Mouse (Mus musculus) lung, embryonic 15.5 days (tissue): Measurements from ENCODE around the gene Nars2. TPM values are rescaled to one million over a fixed set of nuclear protein-coding genes. Genes with fewer than 3 reads are reported as not detected.

ENCODE experiments used
- ATAC-seq: fragments of 200-750 bp; cut with Nextera tagmentation; 2 replicates; pipeline ENCODE4 v1.8.0; 2017; ENCODE audit warnings: moderate number of reproducible peaks, borderline replicate concordance; ENCODE audit not compliant: low FRiP score, low TSS enrichment; ENCODE audit errors: extremely low read depth
- H3K27ac ChIP-seq: fragments of 300-500 bp; sonication (generic); 2 replicates; pipeline ENCODE4 v1.5.1; 2015; ENCODE audit warnings: moderate library complexity, mild to moderate bottlenecking, inconsistent platforms
- H3K27me3 ChIP-seq: fragments of 300-500 bp; sonication (generic); 2 replicates; pipeline ENCODE4 v1.6.1; 2015; ENCODE audit warnings: inconsistent platforms
- H3K36me3 ChIP-seq: fragments of 300-500 bp; sonication (generic); 2 replicates; pipeline ENCODE4 v1.6.1; 2015; ENCODE audit warnings: inconsistent platforms
- H3K4me1 ChIP-seq: fragments of 300-500 bp; sonication (generic); 2 replicates; pipeline ENCODE4 v1.6.1; 2015; ENCODE audit warnings: inconsistent platforms
- H3K4me2 ChIP-seq: fragments of 300-500 bp; sonication (generic); 2 replicates; pipeline ENCODE4 v1.6.1; 2015; ENCODE audit warnings: inconsistent platforms, mild to moderate bottlenecking, moderate library complexity
- H3K4me3 ChIP-seq: fragments of 300-500 bp; sonication (generic); 2 replicates; pipeline ENCODE4 v1.5.1; 2015; ENCODE audit warnings: mild to moderate bottlenecking, inconsistent platforms
- H3K9ac ChIP-seq: fragments of 300-500 bp; sonication (generic); 2 replicates; pipeline ENCODE4 v1.6.1; 2015; ENCODE audit warnings: inconsistent platforms
- H3K9me3 ChIP-seq: fragments of 300-500 bp; sonication (generic); 2 replicates; pipeline ENCODE4 v1.6.1; 2016; ENCODE audit warnings: inconsistent platforms
- WGBS: fragments of 180-500 bp; shearing (Covaris S2); methylation state at CpG from one replicate; pipeline ENCODE4 v1.1.7; 2015; 5-methylcytosine and 5-hydroxymethylcytosine counted together
- polyA plus RNA-seq: library from polyadenylated mRNA; unstranded; fragments of >200 nt; fragmentation: Nextera tagmentation; extraction: Ambion mirVana; gene quantifications from 2 replicates; pipeline ENCODE4 v1.2.1, GENCODE M21; 2015

Nars2 gene
- polyA plus RNA-seq, result 20.0 and 20.8 TPM in 2 replicates

DNA sequence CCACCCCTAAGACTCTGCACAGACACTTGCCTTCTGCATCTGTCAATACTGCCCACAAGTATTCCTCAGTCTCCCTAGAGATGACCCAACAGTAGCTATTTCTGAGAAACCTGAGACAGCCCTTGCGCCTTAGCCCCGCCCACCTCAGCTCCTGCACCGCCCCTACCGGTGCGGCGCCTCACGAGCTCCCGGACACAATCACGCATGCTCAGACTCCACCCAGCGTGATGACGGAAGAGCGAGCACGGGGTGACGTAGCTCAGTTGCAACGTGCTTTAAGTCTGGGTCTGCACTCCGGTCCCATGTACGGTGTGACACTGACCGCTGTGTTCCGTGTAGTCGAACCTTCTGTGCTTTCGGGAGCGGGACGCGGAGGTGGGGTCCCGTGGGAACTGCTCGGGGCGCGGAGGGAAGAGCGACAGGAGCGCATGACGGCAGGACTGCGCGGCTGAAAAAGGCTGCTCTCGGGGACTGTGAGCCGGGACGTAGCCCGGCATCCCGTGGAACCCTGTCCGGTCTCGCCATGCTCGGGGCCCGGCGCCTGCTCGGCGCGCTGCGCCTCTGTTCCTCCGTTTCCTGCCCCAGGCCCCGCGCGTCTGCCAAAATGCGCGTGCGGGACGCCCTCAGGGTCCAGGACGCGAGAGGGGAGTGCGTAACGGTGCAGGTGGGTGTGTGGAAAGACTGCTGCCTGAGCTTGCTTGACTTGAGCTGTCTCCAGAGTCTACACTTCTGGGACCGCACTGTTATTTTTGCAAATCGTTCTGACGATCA lies at the start of gene Nars2:
Nars2 (plus strand) TSS at position 225 of the 771 bp plus-strand sequence.
- H3K27me3 ChIP-seq, result no peaks in the 10 kb centered on the region
- ATAC-seq, result peak; percentile 100
- no peaks in the 10 kb centered on the region for H3K9me3 ChIP-seq
- H3K4me1 ChIP-seq, result peaks cover 17% of the 10 kb centered on the region
- no peaks in the 10 kb centered on the region for H3K36me3 ChIP-seq
- peak within 1 kb of the TSS; percentile 69 for H3K9ac ChIP-seq
- peak within 1 kb of the TSS; percentile 80 for H3K4me2 ChIP-seq
- peak within 1 kb of the TSS; percentile 62 for H3K4me3 ChIP-seq
- peak within 1 kb of the TSS; percentile 80 for H3K27ac ChIP-seq
- under 1% methylated on average over 62 of the region's 62 CpGs for WGBS

DNA sequence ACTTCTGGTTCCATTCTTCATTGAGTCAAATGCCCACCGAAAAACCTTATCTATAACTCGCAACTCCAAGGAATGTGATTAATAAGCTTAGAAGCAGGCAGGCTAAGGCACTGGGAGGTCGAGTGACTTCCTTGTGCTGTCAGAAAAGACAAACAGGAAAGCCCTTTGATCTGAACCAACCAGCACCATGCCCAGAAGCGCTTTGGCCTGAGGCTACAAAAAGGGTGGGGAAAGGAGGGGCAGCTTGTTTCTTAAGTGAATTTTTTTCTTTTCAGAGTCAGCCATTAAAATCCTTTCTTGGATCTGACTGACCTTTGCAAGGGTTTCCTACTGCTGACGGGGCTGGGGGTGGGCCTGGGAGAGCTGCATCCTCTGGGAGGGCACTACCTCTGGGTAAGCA lies 49.1 kb upstream of the Nars2 start:
- no peak overlapping the region for H3K4me2 ChIP-seq
- peak overlapping the region; percentile 26; the same call in 1 of the 2 replicates for H3K27ac ChIP-seq
- H3K27me3 ChIP-seq, result no peaks in the 10 kb centered on the region
- no peak for ATAC-seq
- H3K9ac ChIP-seq, result no peak overlapping the region
- H3K4me1 ChIP-seq, result peaks cover 32% of the 10 kb centered on the region
- no peak overlapping the region for H3K4me3 ChIP-seq
- peaks cover 8% of the 10 kb centered on the region; the same call in 1 of the 2 replicates for H3K36me3 ChIP-seq
- no peaks in the 10 kb centered on the region for H3K9me3 ChIP-seq
- WGBS, result 15% methylated on average over 5 of the region's 5 CpGs

DNA sequence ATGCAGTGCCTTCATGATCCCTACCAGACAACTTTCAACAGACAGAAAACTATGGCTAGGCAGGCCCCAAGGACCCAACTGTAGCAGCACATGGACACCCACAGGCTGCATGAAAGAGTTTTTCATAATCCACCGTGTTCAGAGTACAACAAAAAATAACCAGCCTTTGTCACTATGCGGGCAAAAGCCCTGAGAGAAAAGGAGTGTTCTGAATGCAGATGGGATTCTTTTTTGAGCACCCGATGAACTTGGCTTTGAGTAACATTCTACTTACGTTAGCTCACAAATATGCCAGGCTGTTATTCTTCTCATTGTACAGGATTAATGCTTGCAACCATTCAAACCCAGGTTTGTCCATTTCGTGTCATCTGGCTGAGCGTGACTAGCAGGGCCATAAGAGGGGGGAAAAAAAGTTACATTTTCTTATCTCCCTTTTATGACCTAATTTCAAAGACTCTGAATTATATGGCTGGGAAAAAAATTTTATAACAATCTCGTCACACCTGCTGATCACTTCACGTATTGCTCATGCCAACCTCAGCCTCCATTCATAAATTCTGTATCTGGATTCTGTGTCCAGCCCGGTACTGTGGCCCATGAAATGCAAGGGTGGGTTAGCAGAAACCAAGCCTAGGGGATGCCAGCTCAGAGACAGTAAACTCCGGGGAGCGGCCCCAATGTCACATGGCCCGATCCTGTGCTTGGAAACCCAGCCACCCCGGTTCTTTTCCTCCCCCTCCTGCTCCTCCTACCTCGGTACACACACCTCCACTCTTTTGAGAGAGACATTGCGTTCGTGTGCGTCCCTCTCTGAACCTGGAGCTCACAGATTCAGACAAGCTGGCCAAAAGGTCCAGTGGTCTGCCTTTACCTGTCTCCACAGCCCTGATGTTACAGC lies 48.0 kb upstream of the Nars2 start:
- no peak overlapping the region for H3K9ac ChIP-seq
- H3K4me1 ChIP-seq, result peaks cover 29% of the 10 kb centered on the region
- no peak overlapping the region for H3K4me2 ChIP-seq
- H3K27ac ChIP-seq, result no peak overlapping the region
- H3K27me3 ChIP-seq, result no peaks in the 10 kb centered on the region
- WGBS, result 79% methylated on average over 17 of the region's 17 CpGs
- H3K4me3 ChIP-seq, result no peak overlapping the region
- no peaks in the 10 kb centered on the region for H3K9me3 ChIP-seq
- ATAC-seq, result no peak
- H3K36me3 ChIP-seq, result peaks cover 8% of the 10 kb centered on the region; the same call in 1 of the 2 replicates

DNA sequence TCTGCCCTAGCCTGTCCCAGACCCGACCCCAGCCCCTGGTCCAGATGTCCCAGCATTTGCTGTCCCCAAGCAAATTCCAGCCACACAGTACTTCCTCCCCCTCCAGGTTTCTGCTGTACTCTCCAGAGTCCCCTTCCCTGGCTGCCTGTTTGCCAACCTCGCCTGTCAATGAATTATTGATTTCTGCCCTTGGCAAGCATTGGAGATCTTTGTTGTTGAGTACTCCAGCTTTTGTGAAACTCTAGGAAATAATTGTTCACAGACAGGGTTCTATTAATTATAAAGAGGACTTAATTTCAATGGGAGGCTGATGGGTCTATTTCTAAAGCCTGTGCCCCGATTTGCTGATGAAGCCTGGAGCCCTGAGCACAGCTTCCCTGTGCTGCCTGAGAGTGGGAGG lies 46.9 kb upstream of the Nars2 start:
- no peak for ATAC-seq
- Histone ChIP-seq H3K4me2 (no peak overlapping the region), H3K9me3 (no peaks in the 10 kb centered on the region), H3K27ac (no peak overlapping the region), H3K9ac (no peak overlapping the region), H3K36me3 (peaks cover 8% of the 10 kb centered on the region; the same call in 1 of the 2 replicates), H3K4me3 (no peak overlapping the region), H3K27me3 (no peaks in the 10 kb centered on the region), H3K4me1 (peaks cover 19% of the 10 kb centered on the region)
- WGBS, result 40% methylated on average over 3 of the region's 3 CpGs

DNA sequence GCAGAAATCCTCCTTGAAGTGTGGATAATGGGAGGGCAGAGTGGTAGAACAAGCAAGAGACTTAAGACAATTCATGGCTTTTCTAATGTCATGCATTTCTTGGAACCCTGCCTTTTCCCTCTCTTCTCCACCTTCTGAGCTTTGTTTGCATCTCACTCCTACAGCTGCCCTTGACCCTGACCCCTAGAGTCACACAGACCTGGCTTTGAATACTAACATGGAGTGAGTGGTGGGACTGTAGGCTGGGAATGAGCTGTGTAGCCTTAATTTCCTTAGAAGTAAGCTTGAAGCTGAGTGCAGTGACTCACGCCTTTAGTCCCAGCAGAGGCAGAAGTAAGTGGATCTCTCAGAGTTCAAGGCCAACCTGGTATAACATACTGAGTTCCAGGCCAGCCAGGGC lies 46.4 kb upstream of the Nars2 start:
- peaks cover 14% of the 10 kb centered on the region for H3K4me1 ChIP-seq
- H3K4me2 ChIP-seq, result no peak overlapping the region
- peak; percentile 33; the same call in 1 of the 2 replicates for ATAC-seq
- peaks cover 8% of the 10 kb centered on the region; the same call in 1 of the 2 replicates for H3K36me3 ChIP-seq
- H3K27me3 ChIP-seq, result no peaks in the 10 kb centered on the region
- H3K27ac ChIP-seq, result no peak overlapping the region
- H3K9me3 ChIP-seq, result no peaks in the 10 kb centered on the region
- H3K4me3 ChIP-seq, result no peak overlapping the region
- 65% methylated on average over 1 of the region's 1 CpGs for WGBS
- H3K9ac ChIP-seq, result no peak overlapping the region

DNA sequence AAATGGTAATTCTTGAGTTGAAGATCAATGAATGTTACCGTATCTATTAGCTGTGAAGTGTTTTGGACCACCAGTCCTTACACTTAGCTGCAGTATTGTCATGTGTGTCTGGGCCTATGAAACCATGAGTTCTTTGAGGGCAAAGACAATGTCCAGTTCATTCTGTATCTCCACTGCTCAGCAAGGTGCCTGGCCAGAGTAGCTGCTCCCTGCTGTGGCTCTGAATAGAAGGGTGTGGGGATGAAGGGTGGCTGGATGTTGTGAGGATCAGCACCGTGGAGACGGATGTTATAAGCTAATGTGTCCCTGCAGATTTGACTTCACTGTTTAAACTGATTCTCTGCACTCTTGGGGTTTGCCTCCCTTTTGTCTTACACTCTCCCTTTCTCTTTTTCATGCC lies 45.9 kb upstream of the Nars2 start:
- no peak for ATAC-seq
- Histone ChIP-seq H3K27ac (no peak overlapping the region), H3K9ac (no peak overlapping the region), H3K4me3 (no peak overlapping the region), H3K9me3 (no peaks in the 10 kb centered on the region), H3K4me1 (peaks cover 13% of the 10 kb centered on the region; the same call in 1 of the 2 replicates), H3K4me2 (no peak overlapping the region), H3K36me3 (peaks cover 8% of the 10 kb centered on the region; the same call in 1 of the 2 replicates), H3K27me3 (no peaks in the 10 kb centered on the region)
- WGBS, result 87% methylated on average over 3 of the region's 3 CpGs

DNA sequence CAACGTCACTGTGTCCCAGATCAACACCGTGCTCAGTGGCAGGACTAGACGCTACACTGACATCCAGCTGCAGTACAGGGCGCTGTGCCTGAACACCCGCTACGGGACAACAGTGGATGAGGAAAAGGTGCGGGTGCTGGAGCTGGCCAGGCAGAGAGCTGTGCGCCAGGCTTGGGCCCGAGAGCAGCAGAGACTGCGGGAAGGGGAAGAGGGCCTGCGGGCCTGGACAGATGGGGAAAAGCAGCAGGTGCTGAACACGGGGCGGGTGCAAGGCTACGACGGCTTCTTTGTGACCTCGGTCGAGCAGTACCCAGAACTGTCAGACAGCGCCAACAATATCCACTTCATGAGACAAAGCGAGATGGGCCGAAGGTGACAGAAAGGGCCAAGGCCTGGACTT lies 45.1 kb upstream of the Nars2 start:
- WGBS, result 91% methylated on average over 20 of the region's 20 CpGs
- peaks cover 8% of the 10 kb centered on the region; the same call in 1 of the 2 replicates for H3K36me3 ChIP-seq
- H3K27me3 ChIP-seq, result no peaks in the 10 kb centered on the region
- H3K9ac ChIP-seq, result no peak overlapping the region
- H3K9me3 ChIP-seq, result no peaks in the 10 kb centered on the region
- H3K4me1 ChIP-seq, result peaks cover 8% of the 10 kb centered on the region; the same call in 1 of the 2 replicates
- H3K4me3 ChIP-seq, result no peak overlapping the region
- no peak for ATAC-seq
- H3K27ac ChIP-seq, result no peak overlapping the region
- H3K4me2 ChIP-seq, result no peak overlapping the region

DNA sequence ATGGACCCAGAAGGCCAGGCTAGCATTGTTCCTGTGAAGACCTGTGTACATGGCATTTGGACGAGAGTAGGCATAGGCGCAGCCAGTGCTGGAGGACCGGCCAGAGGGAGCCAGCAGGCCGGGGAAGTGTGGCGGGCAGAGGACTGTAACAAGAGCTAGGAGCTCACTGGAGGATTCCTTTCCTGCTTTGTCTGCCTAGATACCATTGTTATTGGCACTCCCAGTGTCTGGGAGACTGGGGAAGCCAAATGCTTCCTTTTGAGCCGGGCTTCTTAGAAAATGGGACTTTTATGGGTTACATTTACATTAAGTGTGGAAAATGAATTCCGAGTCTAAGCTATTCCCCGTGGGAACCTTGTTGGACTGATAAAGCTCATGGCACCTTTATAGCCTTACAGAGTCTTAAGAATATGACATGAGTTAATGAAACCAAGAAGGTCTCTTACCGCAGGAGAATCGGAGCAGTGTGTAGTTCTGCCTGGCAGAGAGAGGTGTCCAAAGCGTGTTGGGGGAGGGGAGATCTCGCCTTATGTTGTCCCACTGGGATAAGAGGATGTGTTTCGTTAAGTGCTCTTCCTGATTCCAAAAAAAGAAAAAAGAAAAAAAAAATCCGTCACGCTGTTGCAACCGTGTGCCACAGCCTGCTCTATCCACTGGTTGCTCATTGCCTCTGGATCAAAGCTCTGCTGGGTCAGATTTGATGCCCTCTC lies 43.2 kb upstream of the Nars2 start:
- WGBS, result 77% methylated on average over 16 of the region's 16 CpGs
- H3K9me3 ChIP-seq, result no peaks in the 10 kb centered on the region
- H3K36me3 ChIP-seq, result peaks cover 8% of the 10 kb centered on the region; the same call in 1 of the 2 replicates
- H3K9ac ChIP-seq, result no peak overlapping the region
- no peak overlapping the region for H3K27ac ChIP-seq
- H3K4me1 ChIP-seq, result no peaks in the 10 kb centered on the region
- ATAC-seq, result no peak
- H3K4me2 ChIP-seq, result no peak overlapping the region
- H3K4me3 ChIP-seq, result no peak overlapping the region
- no peaks in the 10 kb centered on the region for H3K27me3 ChIP-seq

DNA sequence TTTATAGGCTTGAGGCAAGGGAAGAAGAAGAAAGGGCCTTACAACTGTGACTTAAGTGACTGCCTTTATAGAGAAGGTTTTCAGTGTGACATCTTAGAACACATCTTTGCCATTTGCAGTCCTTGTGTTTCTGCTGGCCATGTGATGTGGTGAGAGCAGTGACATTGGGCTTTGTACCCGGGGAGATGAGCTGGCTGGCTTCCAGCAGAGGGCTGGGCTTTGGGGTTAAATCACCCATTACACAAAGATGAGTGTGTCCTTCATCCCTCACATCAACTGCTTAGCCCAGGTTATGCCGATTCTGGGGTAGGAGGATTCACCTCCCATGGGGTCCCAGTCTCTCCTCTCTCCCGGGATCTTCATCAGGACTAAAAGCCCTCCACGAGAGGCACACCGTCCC lies 41.4 kb upstream of the Nars2 start:
- Histone ChIP-seq H3K27me3 (no peaks in the 10 kb centered on the region), H3K9ac (no peak overlapping the region), H3K4me3 (no peak overlapping the region)

DNA sequence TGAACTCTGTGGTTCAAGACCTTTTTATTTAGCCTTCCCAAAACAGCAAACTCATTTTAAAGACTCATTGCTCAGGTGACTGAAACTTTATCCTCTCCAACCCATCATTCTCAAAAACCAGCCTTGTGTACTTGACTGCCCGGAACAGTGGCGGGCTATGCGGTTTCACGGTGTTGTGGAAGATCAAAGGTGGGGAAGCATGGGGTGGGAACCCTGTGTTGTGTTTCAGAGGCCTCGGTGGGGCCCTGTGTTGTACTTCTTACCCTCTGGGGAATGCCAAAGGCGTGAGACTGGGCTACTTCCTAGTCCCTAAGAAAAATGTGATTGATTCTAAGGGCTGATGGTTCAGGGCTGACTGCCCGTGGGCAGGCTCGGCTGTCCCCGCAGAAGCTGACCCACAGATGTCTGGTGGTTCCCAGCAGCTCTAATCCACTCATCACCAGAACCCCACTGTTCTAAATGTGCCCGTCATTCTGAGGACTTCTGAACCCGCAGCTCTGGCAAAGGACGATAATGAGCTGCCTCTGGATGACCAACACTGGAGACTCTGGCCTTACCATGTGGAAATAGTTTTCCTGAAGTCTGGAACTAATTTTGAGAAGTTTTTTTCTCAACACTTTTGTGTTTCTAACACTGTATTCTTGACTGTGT lies 40.9 kb upstream of the Nars2 start:
- WGBS, result 67% methylated on average over 12 of the region's 12 CpGs

More for the DNA sequence above, 41.4 kb upstream of the Nars2 start:
- ATAC-seq, result no peak
- peaks cover 8% of the 10 kb centered on the region; the same call in 1 of the 2 replicates for H3K36me3 ChIP-seq
- whole genome bisulfite sequencing, result 68% methylated on average over 5 of the region's 5 CpGs
- no peak overlapping the region for H3K27ac ChIP-seq
- H3K4me1 ChIP-seq, result no peaks in the 10 kb centered on the region
- H3K9me3 ChIP-seq, result no peaks in the 10 kb centered on the region
- no peak overlapping the region for H3K4me2 ChIP-seq

DNA sequence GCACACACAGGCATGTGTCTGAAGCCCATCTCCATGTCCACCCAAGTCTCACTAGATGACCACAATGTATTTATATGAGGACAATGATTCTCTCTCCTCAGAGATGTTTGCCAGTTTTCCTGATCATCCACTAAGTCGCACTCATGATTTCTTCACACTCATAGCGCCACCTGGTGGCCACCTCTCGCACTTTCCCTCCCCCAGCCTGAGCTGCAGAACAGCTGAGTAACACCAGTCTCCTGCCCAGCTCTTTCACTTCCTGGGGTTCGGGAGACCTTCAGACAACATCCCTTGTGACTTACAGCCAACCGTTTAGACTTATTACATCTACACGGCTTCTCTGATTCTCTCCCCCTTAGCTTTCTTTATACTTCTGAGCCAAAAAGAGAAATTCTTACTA lies 37.3 kb upstream of the Nars2 start:
- no peak overlapping the region for H3K27ac ChIP-seq
- no peaks in the 10 kb centered on the region for H3K4me1 ChIP-seq
- ATAC-seq, result no peak
- no peaks in the 10 kb centered on the region for H3K9me3 ChIP-seq
- H3K4me2 ChIP-seq, result no peak overlapping the region
- H3K4me3 ChIP-seq, result no peak overlapping the region
- 4% methylated on average over 6 of the region's 6 CpGs for WGBS
- no peaks in the 10 kb centered on the region for H3K36me3 ChIP-seq
- no peak overlapping the region for H3K9ac ChIP-seq
- H3K27me3 ChIP-seq, result no peaks in the 10 kb centered on the region

More for the DNA sequence above, 40.9 kb upstream of the Nars2 start:
- Histone ChIP-seq H3K27me3 (no peaks in the 10 kb centered on the region), H3K4me1 (no peaks in the 10 kb centered on the region), H3K9ac (no peak overlapping the region), H3K4me2 (no peak overlapping the region), H3K4me3 (no peak overlapping the region), H3K36me3 (peaks cover 8% of the 10 kb centered on the region; the same call in 1 of the 2 replicates), H3K27ac (no peak overlapping the region), H3K9me3 (no peaks in the 10 kb centered on the region)
- no peak for ATAC-seq
